Mouse (Mus musculus) hindbrain, embryonic 12.5 days (tissue): ENCODE measurements around the gene Tns3. TPM values are rescaled to one million over a fixed set of nuclear protein-coding genes. Genes with fewer than 3 reads are reported as not detected.

Source experiments
- ATAC-seq: fragments of 200-750 bp; cut with Nextera tagmentation; 2 replicates; pipeline ENCODE4 v1.8.0; 2017; ENCODE audit warnings: moderate TSS enrichment; ENCODE audit not compliant: low FRiP score
- H3K27ac ChIP-seq: fragments of 300-500 bp; sonication (generic); 2 replicates; pipeline ENCODE4 v1.5.1; 2016; ENCODE audit warnings: mild to moderate bottlenecking
- H3K27me3 ChIP-seq: fragments of 300-500 bp; sonication (generic); 2 replicates; pipeline ENCODE4 v1.6.1; 2016; ENCODE audit warnings: mild to moderate bottlenecking
- H3K36me3 ChIP-seq: fragments of 300-500 bp; sonication (generic); 2 replicates; pipeline ENCODE4 v1.6.1; 2016; ENCODE audit warnings: mild to moderate bottlenecking
- H3K4me1 ChIP-seq: fragments of 300-500 bp; sonication (generic); 2 replicates; pipeline ENCODE4 v1.6.1; 2016
- H3K4me2 ChIP-seq: fragments of 300-500 bp; sonication (generic); replicated peaks from 2 replicates; pipeline ENCODE4 v1.6.1; 2016; ENCODE audit warnings: mild to moderate bottlenecking
- H3K4me3 ChIP-seq: fragments of 300-500 bp; sonication (generic); 2 replicates; pipeline ENCODE4 v1.5.1; 2016; ENCODE audit warnings: mild to moderate bottlenecking
- H3K9ac ChIP-seq: fragments of 300-500 bp; sonication (generic); 2 replicates; pipeline ENCODE4 v1.6.1; 2016; ENCODE audit warnings: mild to moderate bottlenecking, moderate library complexity
- H3K9me3 ChIP-seq: fragments of 300-500 bp; sonication (generic); replicated peaks from 2 replicates; pipeline ENCODE4 v1.6.1; 2016; ENCODE audit warnings: mild to moderate bottlenecking
- WGBS: fragments of 180-500 bp; shearing (Covaris S2); methylation state at CpG from one replicate; pipeline ENCODE4 v1.1.7; 2016; 5-methylcytosine and 5-hydroxymethylcytosine counted together
- polyA plus RNA-seq: library from polyadenylated mRNA; unstranded; fragments of >200 nt; fragmentation: Nextera tagmentation; extraction: Ambion mirVana; gene quantifications from 2 replicates; pipeline ENCODE4 v1.2.1, GENCODE M21; 2016

Tns3 gene
- polyA plus RNA-seq, 1 experiment from 2014 or later = 15.9 TPM

DNA sequence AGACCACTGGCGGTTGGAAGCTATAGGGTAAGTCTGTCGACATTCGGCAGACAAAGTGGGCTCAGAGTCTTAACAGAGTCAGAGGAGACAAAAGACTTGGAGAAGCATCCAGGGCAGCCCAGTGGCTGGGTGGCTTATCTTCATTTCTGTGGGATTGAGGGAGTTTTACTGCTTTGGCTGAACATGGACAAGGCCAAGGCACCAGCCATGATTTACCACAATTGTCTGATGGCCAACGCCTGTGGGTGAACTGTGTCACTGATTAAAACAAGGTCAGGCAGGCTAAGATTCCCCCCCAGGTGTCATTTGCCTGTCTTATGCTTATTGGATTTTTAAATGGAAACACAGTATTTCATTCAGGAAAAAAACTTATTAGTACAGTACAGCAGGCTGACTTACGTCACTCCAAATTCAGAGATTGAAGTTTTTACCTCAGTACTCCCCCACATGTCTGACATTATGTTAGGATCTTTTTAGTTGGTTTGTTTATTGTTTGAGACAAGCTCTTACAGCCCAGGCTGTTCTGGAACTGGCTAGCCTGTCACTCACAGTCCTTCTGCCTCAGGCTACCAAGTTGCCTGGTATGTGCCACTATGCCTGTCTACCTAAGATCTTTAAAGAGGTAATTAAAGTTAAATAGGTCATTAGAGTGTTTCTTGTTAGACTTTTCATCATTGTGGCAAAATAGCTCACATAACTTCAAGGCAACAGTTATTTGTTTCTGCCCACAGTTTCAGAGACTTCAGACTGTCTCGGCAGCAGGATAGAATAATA, 11.6 kb upstream of the Tns3 start:
- 86% methylated on average over 6 of the region's 6 CpGs for WGBS
- H3K36me3 ChIP-seq = no peaks in the 10 kb centered on the region
- no peak for ATAC-seq

DNA sequence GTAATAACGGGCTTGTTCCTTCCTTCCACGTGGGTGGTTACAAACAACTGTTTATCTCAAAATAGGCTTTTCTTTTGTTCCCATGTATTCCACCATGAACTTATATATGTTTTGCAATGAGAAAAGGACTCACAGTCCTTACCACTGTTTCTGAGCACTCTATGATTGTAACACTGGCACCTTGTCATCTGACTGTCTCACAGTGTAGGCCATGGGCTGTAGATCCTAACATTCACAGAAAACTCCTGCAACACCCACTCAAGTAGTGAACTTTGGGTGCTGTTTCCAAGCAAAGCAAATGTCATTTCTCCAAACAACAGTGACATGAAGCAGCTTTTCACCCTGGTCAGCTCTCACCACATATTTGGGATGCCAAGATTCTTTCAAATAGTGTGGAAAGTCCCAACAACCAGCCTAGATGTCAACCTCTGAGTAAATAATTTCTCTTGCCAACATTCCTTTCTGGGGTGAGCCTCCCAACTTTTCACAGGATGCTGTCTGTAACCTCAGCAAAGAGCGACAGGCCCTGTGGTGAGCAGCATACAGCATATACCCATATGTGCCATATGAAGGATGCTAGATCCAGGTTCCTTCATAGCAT, 10.3 kb upstream of the Tns3 start:
- no peak for ATAC-seq
- no peak overlapping the region for H3K27ac ChIP-seq
- H3K27me3 ChIP-seq = no peaks in the 10 kb centered on the region
- no peak overlapping the region for H3K9ac ChIP-seq
- H3K9me3 ChIP-seq = no peaks in the 10 kb centered on the region
- no peaks in the 10 kb centered on the region for H3K36me3 ChIP-seq
- no peak overlapping the region for H3K4me3 ChIP-seq
- WGBS = 87% methylated on average over 3 of the region's 3 CpGs
- H3K4me1 ChIP-seq = no peaks in the 10 kb centered on the region
- H3K4me2 ChIP-seq = no peak overlapping the region

More for the DNA sequence above, 11.6 kb upstream of the Tns3 start:
- Histone ChIP-seq H3K4me1 (peaks cover 2% of the 10 kb centered on the region; the same call in 1 of the 2 replicates), H3K9ac (no peak overlapping the region), H3K4me2 (no peak overlapping the region), H3K9me3 (no peaks in the 10 kb centered on the region), H3K27me3 (no peaks in the 10 kb centered on the region), H3K4me3 (no peak overlapping the region), H3K27ac (no peak overlapping the region)

GRCm38 (mm10) chr11:8671698-8672097, 7.4 kb upstream of the Tns3 start:
- H3K9ac ChIP-seq = no peak overlapping the region
- H3K4me1 ChIP-seq = no peaks in the 10 kb centered on the region
- WGBS = 79% methylated on average over 4 of the region's 4 CpGs
- no peak overlapping the region for H3K4me2 ChIP-seq
- H3K9me3 ChIP-seq = no peaks in the 10 kb centered on the region
- no peak for ATAC-seq
- no peaks in the 10 kb centered on the region for H3K36me3 ChIP-seq
- no peak overlapping the region for H3K27ac ChIP-seq
- no peaks in the 10 kb centered on the region for H3K27me3 ChIP-seq
- H3K4me3 ChIP-seq = no peak overlapping the region

- 94% methylated on average over 2 of the region's 2 CpGs for WGBS
- no peaks in the 10 kb centered on the region for H3K4me1 ChIP-seq
- no peak overlapping the region for H3K4me2 ChIP-seq
- no peak overlapping the region for H3K9ac ChIP-seq
- no peaks in the 10 kb centered on the region for H3K9me3 ChIP-seq
- no peak overlapping the region for H3K27ac ChIP-seq
- no peak for ATAC-seq
- no peaks in the 10 kb centered on the region for H3K36me3 ChIP-seq
- H3K27me3 ChIP-seq = peaks cover 14% of the 10 kb centered on the region
- H3K4me3 ChIP-seq = no peak overlapping the region
Observed at GRCm38 (mm10) chr11:8669138-8669537, 4.8 kb upstream of the Tns3 start.

DNA sequence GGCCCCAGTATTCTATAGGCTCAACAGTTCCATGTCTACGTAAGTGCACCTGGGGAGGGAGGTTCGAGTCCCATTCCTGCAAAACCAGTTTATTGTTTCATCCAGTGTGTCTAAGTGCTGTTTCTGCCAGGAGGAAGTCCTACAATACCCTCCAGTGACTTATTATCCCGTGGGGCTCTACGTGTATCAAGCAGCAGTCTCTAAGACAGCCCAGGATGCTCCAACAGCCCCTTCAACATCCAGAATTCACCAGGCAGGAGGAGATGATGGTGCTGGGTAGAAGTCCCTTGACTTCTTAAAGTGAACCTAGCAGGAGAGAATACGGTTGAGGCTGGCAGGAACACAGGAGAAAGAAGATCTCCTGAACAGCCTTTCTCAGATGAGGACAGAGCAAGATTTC, 462 bp upstream of the Tns3 start:
- no peak for ATAC-seq
- H3K4me1 ChIP-seq = peaks cover 6% of the 10 kb centered on the region
- no peak overlapping the region for H3K27ac ChIP-seq
- no peaks in the 10 kb centered on the region for H3K36me3 ChIP-seq
- H3K4me3 ChIP-seq = peak overlapping the region; percentile 63
- peak overlapping the region; percentile 82 for H3K9ac ChIP-seq
- H3K27me3 ChIP-seq = peaks cover 21% of the 10 kb centered on the region
- WGBS = 43% methylated on average over 5 of the region's 5 CpGs
- no peaks in the 10 kb centered on the region for H3K9me3 ChIP-seq
- H3K4me2 ChIP-seq = peak overlapping the region; percentile 94

DNA sequence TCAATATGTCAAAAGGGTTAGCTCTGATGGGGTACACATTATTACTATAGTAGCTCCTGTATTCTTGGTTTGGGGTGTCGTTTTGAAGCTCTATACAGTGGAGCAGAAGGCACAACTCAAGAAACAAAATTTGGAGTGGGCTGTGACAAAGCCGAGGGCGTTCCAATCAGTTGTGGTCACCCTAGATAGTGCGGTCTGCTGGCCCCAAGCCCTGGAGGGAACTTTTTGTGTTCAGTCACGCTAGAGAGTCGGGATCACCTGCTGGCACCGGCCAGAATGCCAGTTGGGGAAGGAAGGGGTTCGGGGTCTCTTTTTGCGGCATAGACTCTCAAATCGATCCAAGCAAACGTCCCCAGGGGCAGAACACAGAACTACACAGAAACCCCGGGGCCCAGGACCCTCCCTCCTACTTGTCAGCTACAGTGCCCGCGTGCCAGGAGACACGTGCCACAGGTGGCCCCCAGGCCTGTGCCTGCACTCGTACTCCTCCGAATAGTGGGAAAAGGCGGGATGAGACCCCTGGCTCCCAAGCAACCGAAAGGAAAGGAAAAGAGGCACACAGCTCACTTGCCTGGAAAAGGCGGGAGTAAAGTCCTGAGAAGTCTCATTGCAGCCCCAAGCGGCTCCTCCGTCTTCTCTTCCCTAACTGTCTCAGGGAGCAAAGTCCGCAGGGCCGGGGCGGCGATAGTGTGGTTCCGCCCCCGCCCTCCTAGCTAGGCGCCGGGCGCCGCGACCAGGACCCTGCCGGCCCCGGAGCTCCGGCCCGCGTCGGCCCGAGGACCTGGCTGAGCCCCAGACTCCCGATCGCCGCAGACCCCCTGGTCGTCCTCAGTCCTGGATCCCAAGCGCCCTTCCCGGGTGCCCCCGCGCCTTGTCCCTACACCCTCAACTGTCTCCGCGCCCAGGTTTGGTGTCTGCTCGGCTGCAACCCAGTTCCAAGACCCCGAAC, 617 bp downstream of the Tns3 start:
- Histone ChIP-seq H3K27ac (peak overlapping the region; percentile 52), H3K4me3 (peak overlapping the region; percentile 63), H3K4me2 (peak overlapping the region; percentile 94), H3K36me3 (no peaks in the 10 kb centered on the region), H3K9ac (peak overlapping the region; percentile 82), H3K27me3 (peaks cover 21% of the 10 kb centered on the region), H3K4me1 (peaks cover 13% of the 10 kb centered on the region), H3K9me3 (no peaks in the 10 kb centered on the region)
- ATAC-seq = peak; percentile 79
- WGBS = under 1% methylated on average over 51 of the region's 52 CpGs

DNA sequence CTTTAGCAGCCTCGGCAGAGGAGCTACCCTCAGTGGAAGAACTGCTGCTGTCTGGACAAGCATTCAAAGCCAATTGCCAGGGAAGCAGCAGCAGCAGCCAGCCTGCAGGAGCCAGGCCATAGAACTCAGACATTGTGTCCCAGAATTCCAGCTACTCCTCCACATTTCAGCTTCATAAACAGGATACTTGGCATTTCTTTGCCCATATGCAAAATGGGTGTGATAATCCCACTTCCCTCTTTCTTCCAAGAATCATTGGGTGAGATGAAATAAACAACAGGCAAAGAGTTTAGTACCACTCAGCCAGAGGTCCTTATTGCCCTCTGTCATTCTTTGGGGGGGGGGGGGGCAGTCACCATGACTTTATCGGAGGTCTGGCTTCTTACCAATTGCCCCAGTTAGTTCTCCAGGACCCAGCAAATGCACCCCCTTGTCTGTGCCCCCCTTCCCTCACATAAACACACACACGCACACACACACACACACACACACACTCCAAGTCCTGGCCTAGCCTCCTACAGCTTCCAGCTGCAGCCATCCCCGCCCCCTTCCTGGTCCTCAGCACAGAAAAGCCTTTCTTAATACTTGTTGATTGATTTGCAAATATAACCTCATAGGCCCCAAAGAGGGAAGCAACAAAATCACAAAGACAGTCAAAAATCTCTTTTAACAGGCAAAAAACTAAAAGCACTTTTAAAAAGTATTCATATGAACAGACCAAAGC, 1.5 kb downstream of the Tns3 start:
- no peak for ATAC-seq
- Histone ChIP-seq H3K4me2 (peak overlapping the region; percentile 94), H3K9me3 (no peaks in the 10 kb centered on the region), H3K27me3 (peaks cover 21% of the 10 kb centered on the region), H3K4me1 (peaks cover 14% of the 10 kb centered on the region), H3K4me3 (no peak overlapping the region), H3K36me3 (no peaks in the 10 kb centered on the region), H3K27ac (no peak overlapping the region), H3K9ac (no peak overlapping the region)
- WGBS = 30% methylated on average over 4 of the region's 4 CpGs

DNA sequence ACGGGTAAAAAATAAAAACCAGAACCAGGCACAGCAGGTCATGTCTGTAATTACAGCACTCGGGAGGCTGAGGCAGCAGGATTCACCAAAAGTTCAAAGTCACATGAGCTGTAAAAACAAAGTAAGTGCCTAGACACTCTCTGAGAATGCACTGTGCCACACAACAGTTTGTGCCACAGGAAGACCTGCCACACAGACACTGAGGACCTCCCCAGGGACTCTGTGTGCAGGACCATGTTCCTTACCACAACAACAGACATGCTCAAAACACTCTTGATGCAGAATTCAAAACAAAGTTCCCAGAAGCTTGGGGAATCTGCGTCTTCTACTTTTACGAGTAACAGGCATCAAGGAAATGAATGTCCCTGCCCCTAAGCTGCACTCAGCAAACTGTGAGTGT, 3.4 kb downstream of the Tns3 start:
- no peaks in the 10 kb centered on the region for H3K9me3 ChIP-seq
- H3K9ac ChIP-seq = no peak overlapping the region
- no peak overlapping the region for H3K27ac ChIP-seq
- no peaks in the 10 kb centered on the region for H3K36me3 ChIP-seq
- no peak overlapping the region for H3K4me3 ChIP-seq
- WGBS = 74% methylated on average over 4 of the region's 4 CpGs
- ATAC-seq = no peak
- H3K27me3 ChIP-seq = peaks cover 21% of the 10 kb centered on the region
- H3K4me1 ChIP-seq = peaks cover 17% of the 10 kb centered on the region
- no peak overlapping the region for H3K4me2 ChIP-seq

GRCm38 (mm10) chr11:8659851-8660250, 4.5 kb downstream of the Tns3 start:
- 70% methylated on average over 9 of the region's 9 CpGs for WGBS
- Histone ChIP-seq H3K4me2 (no peak overlapping the region), H3K36me3 (no peaks in the 10 kb centered on the region), H3K27ac (no peak overlapping the region), H3K27me3 (peaks cover 11% of the 10 kb centered on the region), H3K9ac (no peak overlapping the region), H3K4me3 (no peak overlapping the region), H3K4me1 (peaks cover 17% of the 10 kb centered on the region), H3K9me3 (no peaks in the 10 kb centered on the region)
- no peak for ATAC-seq

GRCm38 (mm10) chr11:8659061-8659460, 5.3 kb downstream of the Tns3 start:
- no peak for ATAC-seq
- Histone ChIP-seq H3K4me1 (peaks cover 18% of the 10 kb centered on the region), H3K4me2 (no peak overlapping the region), H3K9ac (no peak overlapping the region), H3K27ac (peak overlapping the region; percentile 40; the same call in 1 of the 2 replicates), H3K9me3 (no peaks in the 10 kb centered on the region), H3K27me3 (peaks cover 7% of the 10 kb centered on the region), H3K36me3 (no peaks in the 10 kb centered on the region), H3K4me3 (no peak overlapping the region)
- 56% methylated on average over 6 of the region's 6 CpGs for WGBS

- peaks cover 25% of the 10 kb centered on the region for H3K4me1 ChIP-seq
- no peaks in the 10 kb centered on the region for H3K36me3 ChIP-seq
- no peak overlapping the region for H3K27ac ChIP-seq
- 91% methylated on average over 8 of the region's 8 CpGs for WGBS
- H3K4me3 ChIP-seq = no peak overlapping the region
- no peak overlapping the region for H3K4me2 ChIP-seq
- no peak for ATAC-seq
- H3K9ac ChIP-seq = no peak overlapping the region
- H3K9me3 ChIP-seq = no peaks in the 10 kb centered on the region
- H3K27me3 ChIP-seq = no peaks in the 10 kb centered on the region
Observed at GRCm38 (mm10) chr11:8657493-8657892, 6.8 kb downstream of the Tns3 start.
